Mouse (Mus musculus): ENCODE data around the gene Srgn. TPM values are rescaled to one million over a fixed set of nuclear protein-coding genes. Genes with fewer than 3 reads are reported as not detected.

Gene Srgn
- total and polyA plus RNA-seq, 2 experiments from 2014 or later: 15.5 to 19.3 TPM

- H3K4me3 ChIP-seq (ENCODE audit: low read depth, low read length): no peak overlapping the region
- 81% methylated on average over 7 of the region's 7 CpGs for WGBS
- no peak for ATAC-seq (ENCODE audit: low FRiP score)
These were observed 7.3 kb upstream of the Srgn start for GRCm38 (mm10) chr10:62534509-62534908.

DNA sequence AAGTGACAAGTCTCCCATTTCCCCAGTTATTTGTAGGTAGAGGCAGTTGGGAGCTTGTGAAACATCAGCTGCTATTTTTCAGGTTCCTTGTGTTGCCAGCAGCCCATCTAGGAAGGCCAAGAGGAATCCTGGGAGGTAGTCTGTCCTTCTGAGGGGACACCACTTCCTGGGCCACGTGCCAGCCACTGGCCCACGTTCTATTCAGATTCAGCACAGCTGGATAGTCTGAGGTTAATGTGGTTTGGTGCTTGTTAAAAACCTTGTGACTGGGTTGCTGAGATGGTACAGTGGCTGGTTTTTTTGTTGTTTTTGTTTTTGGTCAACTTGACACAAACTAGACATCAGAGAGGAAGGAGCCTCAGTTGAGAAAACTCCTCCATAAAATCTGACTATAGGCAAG lies 5.6 kb upstream of the Srgn start:
- no peak overlapping the region for H3K4me3 ChIP-seq (ENCODE audit: low read depth, low read length)
- no peak overlapping the region for H3K9ac ChIP-seq (replicated peaks; ENCODE audit: low read length, poor library complexity, severe bottlenecking)
- DNase-seq (ENCODE audit: low spot score): no peak
- no peaks in the 10 kb centered on the region for H3K9me3 ChIP-seq (ENCODE audit: low read length)
- 43% methylated on average over 2 of the region's 2 CpGs for WGBS
- H3K4me1 ChIP-seq (ENCODE audit: insufficient read depth, low read length): no peaks in the 10 kb centered on the region
- H3K36me3 ChIP-seq (ENCODE audit: insufficient read depth, low read length): no peaks in the 10 kb centered on the region
- no peak for ATAC-seq (ENCODE audit: low FRiP score)
- no peak for TF ChIP-seq CTCF (IDR thresholded peaks at IDR 0.05)
- H3K27me3 ChIP-seq (ENCODE audit: insufficient read depth, low read length): no peaks in the 10 kb centered on the region
- H3K27ac ChIP-seq (ENCODE audit: low read depth, low read length): no peak overlapping the region
- no peak overlapping the region for H3K4me2 ChIP-seq (ENCODE audit: low read depth, low read length, poor library complexity, severe bottlenecking)

More at GRCm38 (mm10) chr10:62534509-62534908, 7.3 kb upstream of the Srgn start:
- Histone ChIP-seq H3K36me3 (ENCODE audit: insufficient read depth, low read length) (no peaks in the 10 kb centered on the region), H3K27me3 (ENCODE audit: insufficient read depth, low read length) (no peaks in the 10 kb centered on the region), H3K9me3 (ENCODE audit: low read length) (no peaks in the 10 kb centered on the region), H3K9ac (replicated peaks; ENCODE audit: low read length, poor library complexity, severe bottlenecking) (no peak overlapping the region), H3K4me2 (ENCODE audit: low read depth, low read length, poor library complexity, severe bottlenecking) (no peak overlapping the region), H3K4me1 (ENCODE audit: insufficient read depth, low read length) (no peaks in the 10 kb centered on the region), H3K27ac (ENCODE audit: low read depth, low read length) (no peak overlapping the region)
- DNase-seq (ENCODE audit: low spot score): no peak
- no peak for TF ChIP-seq CTCF (IDR thresholded peaks at IDR 0.05)

DNA sequence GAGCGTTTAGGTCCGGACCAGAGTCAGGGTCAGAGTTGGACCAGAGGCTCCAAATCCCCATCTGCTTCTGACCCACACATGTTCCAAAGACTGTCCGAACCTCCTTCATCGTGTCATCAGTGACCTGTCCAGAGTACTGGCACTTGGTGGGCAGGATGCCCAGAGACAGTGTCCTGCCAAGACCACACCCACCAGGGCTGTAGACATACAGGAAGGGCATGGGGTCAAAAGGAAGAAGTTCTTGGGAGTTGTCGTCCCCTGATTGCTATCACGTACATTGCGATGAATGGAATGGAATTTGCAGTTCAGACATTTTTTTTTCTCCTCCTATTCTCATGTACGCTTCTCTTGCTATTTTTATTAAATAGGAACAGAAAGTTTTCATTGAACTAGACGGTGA lies 2.9 kb upstream of the Srgn start:
- DNase-seq (ENCODE audit: low spot score) (no peak), ATAC-seq (ENCODE audit: low FRiP score) (no peak)
- Histone ChIP-seq H3K4me1 (ENCODE audit: insufficient read depth, low read length) (no peaks in the 10 kb centered on the region), H3K9ac (replicated peaks; ENCODE audit: low read length, poor library complexity, severe bottlenecking) (no peak overlapping the region), H3K27me3 (ENCODE audit: insufficient read depth, low read length) (no peaks in the 10 kb centered on the region), H3K4me2 (ENCODE audit: low read depth, low read length, poor library complexity, severe bottlenecking) (no peak overlapping the region), H3K36me3 (ENCODE audit: insufficient read depth, low read length) (no peaks in the 10 kb centered on the region), H3K4me3 (ENCODE audit: low read depth, low read length) (no peak overlapping the region), H3K9me3 (ENCODE audit: low read length) (no peaks in the 10 kb centered on the region), H3K27ac (ENCODE audit: low read depth, low read length) (no peak overlapping the region)
- 82% methylated on average over 9 of the region's 9 CpGs for WGBS
- no peak for TF ChIP-seq CTCF (IDR thresholded peaks at IDR 0.05)

GRCm38 (mm10) chr10:62522346-62522950 lies 4.8 kb downstream of the Srgn start:
- no peak for DNase-seq (ENCODE audit: low spot score)
- no peak for TF ChIP-seq CTCF (IDR thresholded peaks at IDR 0.05)
- ATAC-seq (ENCODE audit: low FRiP score): no peak
- Histone ChIP-seq H3K27me3 (ENCODE audit: insufficient read depth, low read length) (no peaks in the 10 kb centered on the region), H3K4me2 (ENCODE audit: low read depth, low read length, poor library complexity, severe bottlenecking) (no peak overlapping the region), H3K36me3 (ENCODE audit: insufficient read depth, low read length) (no peaks in the 10 kb centered on the region), H3K9me3 (ENCODE audit: low read length) (no peaks in the 10 kb centered on the region), H3K9ac (replicated peaks; ENCODE audit: low read length, poor library complexity, severe bottlenecking) (no peak overlapping the region), H3K27ac (ENCODE audit: low read depth, low read length) (no peak overlapping the region), H3K4me1 (ENCODE audit: insufficient read depth, low read length) (no peaks in the 10 kb centered on the region), H3K4me3 (ENCODE audit: low read depth, low read length) (no peak overlapping the region)
- 72% methylated on average over 7 of the region's 7 CpGs for WGBS

GRCm38 (mm10) chr10:62521763-62522162 lies 5.5 kb downstream of the Srgn start:
- Histone ChIP-seq H3K36me3 (ENCODE audit: insufficient read depth, low read length) (no peaks in the 10 kb centered on the region), H3K4me2 (ENCODE audit: low read depth, low read length, poor library complexity, severe bottlenecking) (no peak overlapping the region), H3K9me3 (ENCODE audit: low read length) (no peaks in the 10 kb centered on the region), H3K4me1 (ENCODE audit: insufficient read depth, low read length) (no peaks in the 10 kb centered on the region), H3K27me3 (ENCODE audit: insufficient read depth, low read length) (no peaks in the 10 kb centered on the region), H3K27ac (ENCODE audit: low read depth, low read length) (no peak overlapping the region), H3K9ac (replicated peaks; ENCODE audit: low read length, poor library complexity, severe bottlenecking) (no peak overlapping the region), H3K4me3 (ENCODE audit: low read depth, low read length) (no peak overlapping the region)
- 80% methylated on average over 4 of the region's 4 CpGs for WGBS
- TF ChIP-seq CTCF (IDR thresholded peaks at IDR 0.05): no peak
- DNase-seq (ENCODE audit: low spot score) (no peak), ATAC-seq (ENCODE audit: low FRiP score) (no peak)

DNA sequence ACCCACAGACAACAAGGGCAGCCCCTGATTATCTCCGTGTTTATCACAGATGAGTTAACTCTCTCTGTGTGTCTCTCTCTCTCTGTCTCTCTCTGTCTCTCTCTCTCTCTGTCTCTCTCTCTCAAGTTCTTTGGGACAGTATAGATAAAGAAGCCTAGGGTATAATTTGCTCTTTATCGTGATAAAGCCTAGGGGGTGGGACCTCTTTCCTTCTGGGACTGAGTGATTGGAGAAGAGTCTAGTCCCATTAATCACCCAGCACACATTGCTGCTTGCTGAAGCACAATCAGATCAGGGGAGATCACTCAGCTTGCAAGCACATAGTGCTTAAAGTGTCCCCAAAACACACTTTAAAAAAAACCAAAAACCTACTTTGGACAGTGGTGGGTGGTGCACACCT lies 6.3 kb downstream of the Srgn start:
- Histone ChIP-seq H3K36me3 (ENCODE audit: insufficient read depth, low read length) (no peaks in the 10 kb centered on the region), H3K9me3 (ENCODE audit: low read length) (no peaks in the 10 kb centered on the region), H3K4me1 (ENCODE audit: insufficient read depth, low read length) (no peaks in the 10 kb centered on the region), H3K27ac (ENCODE audit: low read depth, low read length) (no peak overlapping the region), H3K9ac (replicated peaks; ENCODE audit: low read length, poor library complexity, severe bottlenecking) (no peak overlapping the region), H3K4me2 (ENCODE audit: low read depth, low read length, poor library complexity, severe bottlenecking) (no peak overlapping the region), H3K4me3 (ENCODE audit: low read depth, low read length) (no peak overlapping the region), H3K27me3 (ENCODE audit: insufficient read depth, low read length) (no peaks in the 10 kb centered on the region)
- WGBS: 79% methylated on average over 2 of the region's 2 CpGs
- ATAC-seq (ENCODE audit: low FRiP score) (no peak), DNase-seq (ENCODE audit: low spot score) (no peak)
- no peak for TF ChIP-seq CTCF (IDR thresholded peaks at IDR 0.05)

All from midbrain, postnatal 0 days (tissue).